Mouse (Mus musculus): ENCODE results near the gene Wbp2. TPM values are rescaled to one million over a fixed set of nuclear protein-coding genes. Genes with fewer than 3 reads are reported as not detected.

Wbp2 gene
- polyA plus RNA-seq, 1 experiment, result 334 TPM

- 86% methylated on average over 12 of the region's 12 CpGs for WGBS
- Histone ChIP-seq H3K27me3 (ENCODE audit: control insufficient read depth, insufficient read depth, low read length) (no peaks in the 10 kb centered on the region), H3K4me3 (ENCODE audit: low read depth, low read length) (no peak overlapping the region), H3K36me3 (ENCODE audit: control insufficient read depth, insufficient read depth, low read length) (peaks cover 8% of the 10 kb centered on the region), H3K4me1 (ENCODE audit: control insufficient read depth, insufficient read depth, insufficient read length, low read length) (no peaks in the 10 kb centered on the region), H3K27ac (ENCODE audit: insufficient read depth, low read depth, low read length) (no peak overlapping the region)
- no peak for TF ChIP-seq POLR2A (IDR thresholded peaks at IDR 0.05; ENCODE audit: low read depth, low read length)
Measured at GRCm38 (mm10) chr11:116117241-116117640, 30.4 kb upstream of the Wbp2 start.

- peaks cover 21% of the 10 kb centered on the region for H3K4me1 ChIP-seq (ENCODE audit: control insufficient read depth, insufficient read depth, insufficient read length, low read length)
- 93% methylated on average over 19 of the region's 19 CpGs for WGBS
- H3K27ac ChIP-seq (ENCODE audit: insufficient read depth, low read depth, low read length), result no peak overlapping the region
- H3K36me3 ChIP-seq (ENCODE audit: control insufficient read depth, insufficient read depth, low read length), result no peaks in the 10 kb centered on the region
- H3K27me3 ChIP-seq (ENCODE audit: control insufficient read depth, insufficient read depth, low read length), result peaks cover 18% of the 10 kb centered on the region
- TF ChIP-seq POLR2A (IDR thresholded peaks at IDR 0.05; ENCODE audit: low read depth, low read length) (no peak), CTCF (IDR thresholded peaks at IDR 0.05; ENCODE audit: extremely low read depth, insufficient read length, insufficient replicate concordance, low read depth, low read length) (no peak)
- no peak overlapping the region for H3K4me3 ChIP-seq (ENCODE audit: low read depth, low read length)
Measured at GRCm38 (mm10) chr11:116111611-116112203, 24.9 kb upstream of the Wbp2 start.

GRCm38 (mm10) chr11:116111067-116111466 is 24.3 kb upstream of the Wbp2 start:
- H3K27me3 ChIP-seq (ENCODE audit: control insufficient read depth, insufficient read depth, low read length), result peaks cover 18% of the 10 kb centered on the region
- no peak for TF ChIP-seq CTCF (IDR thresholded peaks at IDR 0.05; ENCODE audit: extremely low read depth, insufficient read length, insufficient replicate concordance, low read depth, low read length)
- no peak for TF ChIP-seq POLR2A (IDR thresholded peaks at IDR 0.05; ENCODE audit: low read depth, low read length)
- no peaks in the 10 kb centered on the region for H3K36me3 ChIP-seq (ENCODE audit: control insufficient read depth, insufficient read depth, low read length)
- peak overlapping the region; percentile 61 for H3K27ac ChIP-seq (ENCODE audit: insufficient read depth, low read depth, low read length)
- 86% methylated on average over 4 of the region's 4 CpGs for WGBS
- H3K4me3 ChIP-seq (ENCODE audit: low read depth, low read length), result no peak overlapping the region
- H3K4me1 ChIP-seq (ENCODE audit: control insufficient read depth, insufficient read depth, insufficient read length, low read length), result peaks cover 21% of the 10 kb centered on the region

GRCm38 (mm10) chr11:116110540-116110939 is 23.7 kb upstream of the Wbp2 start:
- Histone ChIP-seq H3K27ac (ENCODE audit: insufficient read depth, low read depth, low read length) (peak overlapping the region; percentile 83), H3K4me1 (ENCODE audit: control insufficient read depth, insufficient read depth, insufficient read length, low read length) (peaks cover 21% of the 10 kb centered on the region), H3K27me3 (ENCODE audit: control insufficient read depth, insufficient read depth, low read length) (peaks cover 18% of the 10 kb centered on the region), H3K4me3 (ENCODE audit: low read depth, low read length) (peak overlapping the region; percentile 80), H3K36me3 (ENCODE audit: control insufficient read depth, insufficient read depth, low read length) (no peaks in the 10 kb centered on the region)
- TF ChIP-seq POLR2A (IDR thresholded peaks at IDR 0.05; ENCODE audit: low read depth, low read length) (no peak), CTCF (IDR thresholded peaks at IDR 0.05; ENCODE audit: extremely low read depth, insufficient read length, insufficient replicate concordance, low read depth, low read length) (no peak)
- 44% methylated on average over 10 of the region's 10 CpGs for WGBS

GRCm38 (mm10) chr11:116110131-116110530 is 23.3 kb upstream of the Wbp2 start:
- 3% methylated on average over 35 of the region's 35 CpGs for whole genome bisulfite sequencing
- peak; percentile 34; the same call in 1 of the 2 replicates for TF ChIP-seq POLR2A (IDR thresholded peaks at IDR 0.05; ENCODE audit: low read depth, low read length)
- no peak for TF ChIP-seq CTCF (IDR thresholded peaks at IDR 0.05; ENCODE audit: extremely low read depth, insufficient read length, insufficient replicate concordance, low read depth, low read length)
- Histone ChIP-seq H3K27ac (ENCODE audit: insufficient read depth, low read depth, low read length) (peak overlapping the region; percentile 83), H3K4me3 (ENCODE audit: low read depth, low read length) (peak overlapping the region; percentile 80), H3K36me3 (ENCODE audit: control insufficient read depth, insufficient read depth, low read length) (no peaks in the 10 kb centered on the region), H3K4me1 (ENCODE audit: control insufficient read depth, insufficient read depth, insufficient read length, low read length) (peaks cover 21% of the 10 kb centered on the region), H3K27me3 (ENCODE audit: control insufficient read depth, insufficient read depth, low read length) (peaks cover 18% of the 10 kb centered on the region)

- TF ChIP-seq POLR2A (IDR thresholded peaks at IDR 0.05; ENCODE audit: low read depth, low read length), result no peak
- TF ChIP-seq CTCF (IDR thresholded peaks at IDR 0.05; ENCODE audit: extremely low read depth, insufficient read length, insufficient replicate concordance, low read depth, low read length), result no peak
- Histone ChIP-seq H3K27me3 (ENCODE audit: control insufficient read depth, insufficient read depth, low read length) (peaks cover 18% of the 10 kb centered on the region), H3K27ac (ENCODE audit: insufficient read depth, low read depth, low read length) (peak overlapping the region; percentile 82), H3K4me3 (ENCODE audit: low read depth, low read length) (peak overlapping the region; percentile 80), H3K36me3 (ENCODE audit: control insufficient read depth, insufficient read depth, low read length) (no peaks in the 10 kb centered on the region), H3K4me1 (ENCODE audit: control insufficient read depth, insufficient read depth, insufficient read length, low read length) (peaks cover 21% of the 10 kb centered on the region)
- WGBS, result under 1% methylated on average over 70 of the region's 70 CpGs
Measured at GRCm38 (mm10) chr11:116109441-116110081, 22.8 kb upstream of the Wbp2 start.

- H3K36me3 ChIP-seq (ENCODE audit: control insufficient read depth, insufficient read depth, low read length), result no peaks in the 10 kb centered on the region
- peak overlapping the region; percentile 80 for H3K4me3 ChIP-seq (ENCODE audit: low read depth, low read length)
- peaks cover 18% of the 10 kb centered on the region for H3K27me3 ChIP-seq (ENCODE audit: control insufficient read depth, insufficient read depth, low read length)
- WGBS, result 10% methylated on average over 23 of the region's 23 CpGs
- no peak for TF ChIP-seq CTCF (IDR thresholded peaks at IDR 0.05; ENCODE audit: extremely low read depth, insufficient read length, insufficient replicate concordance, low read depth, low read length)
- TF ChIP-seq POLR2A (IDR thresholded peaks at IDR 0.05; ENCODE audit: low read depth, low read length), result no peak
- peaks cover 26% of the 10 kb centered on the region for H3K4me1 ChIP-seq (ENCODE audit: control insufficient read depth, insufficient read depth, insufficient read length, low read length)
- H3K27ac ChIP-seq (ENCODE audit: insufficient read depth, low read depth, low read length), result peak overlapping the region; percentile 82
Measured at GRCm38 (mm10) chr11:116108464-116109137, 21.8 kb upstream of the Wbp2 start.

Data from small intestine, adult 2 months (tissue).